Mouse (Mus musculus): ENCODE data around the gene Ccin. TPM values are rescaled to one million over a fixed set of nuclear protein-coding genes. Genes with fewer than 3 reads are reported as not detected.
A peak's percentile ranks its signal among the peaks of the same experiment; 100 is the strongest.

Gene Ccin
- polyA plus RNA-seq (2016; fragmentation: Nextera tagmentation; extraction: Ambion mirVana): not detected in 2 replicates

GRCm38 (mm10) chr4:43983181-43983580, at the start of gene Ccin:
Gene Ccin, plus strand, starts transcription at chr4:43983483.
- Histone ChIP-seq H3K9me3 (replicated peaks) (no peaks in the 10 kb centered on the region), H3K27me3 (ENCODE audit: low read depth, poor library complexity, severe bottlenecking) (0 out of 2 replicates have a peak, but pooled peaks cover 3% of the 10 kb centered on the region), H3K27ac (peak within 1 kb of the TSS; percentile 91), H3K4me1 (peaks cover 22% of the 10 kb centered on the region), H3K4me3 (peak within 1 kb of the TSS; percentile 50), H3K36me3 (no peaks in the 10 kb centered on the region)
- DNase-seq (ENCODE audit: low spot score): no peak
- WGBS: 83% methylated on average over 11 of the region's 11 CpGs

- Histone ChIP-seq H3K27me3 (ENCODE audit: low read depth, poor library complexity, severe bottlenecking) (no peaks in the 10 kb centered on the region), H3K9me3 (replicated peaks) (no peaks in the 10 kb centered on the region), H3K36me3 (peaks cover 93% of the 10 kb centered on the region), H3K27ac (no peak overlapping the region), H3K4me3 (no peak overlapping the region), H3K4me1 (no peaks in the 10 kb centered on the region)
- WGBS: 78% methylated on average over 4 of the region's 4 CpGs
- no peak for DNase-seq (ENCODE audit: low spot score)
Measured at GRCm38 (mm10) chr4:43936186-43936585, 47.1 kb upstream of the Ccin start.

DNA sequence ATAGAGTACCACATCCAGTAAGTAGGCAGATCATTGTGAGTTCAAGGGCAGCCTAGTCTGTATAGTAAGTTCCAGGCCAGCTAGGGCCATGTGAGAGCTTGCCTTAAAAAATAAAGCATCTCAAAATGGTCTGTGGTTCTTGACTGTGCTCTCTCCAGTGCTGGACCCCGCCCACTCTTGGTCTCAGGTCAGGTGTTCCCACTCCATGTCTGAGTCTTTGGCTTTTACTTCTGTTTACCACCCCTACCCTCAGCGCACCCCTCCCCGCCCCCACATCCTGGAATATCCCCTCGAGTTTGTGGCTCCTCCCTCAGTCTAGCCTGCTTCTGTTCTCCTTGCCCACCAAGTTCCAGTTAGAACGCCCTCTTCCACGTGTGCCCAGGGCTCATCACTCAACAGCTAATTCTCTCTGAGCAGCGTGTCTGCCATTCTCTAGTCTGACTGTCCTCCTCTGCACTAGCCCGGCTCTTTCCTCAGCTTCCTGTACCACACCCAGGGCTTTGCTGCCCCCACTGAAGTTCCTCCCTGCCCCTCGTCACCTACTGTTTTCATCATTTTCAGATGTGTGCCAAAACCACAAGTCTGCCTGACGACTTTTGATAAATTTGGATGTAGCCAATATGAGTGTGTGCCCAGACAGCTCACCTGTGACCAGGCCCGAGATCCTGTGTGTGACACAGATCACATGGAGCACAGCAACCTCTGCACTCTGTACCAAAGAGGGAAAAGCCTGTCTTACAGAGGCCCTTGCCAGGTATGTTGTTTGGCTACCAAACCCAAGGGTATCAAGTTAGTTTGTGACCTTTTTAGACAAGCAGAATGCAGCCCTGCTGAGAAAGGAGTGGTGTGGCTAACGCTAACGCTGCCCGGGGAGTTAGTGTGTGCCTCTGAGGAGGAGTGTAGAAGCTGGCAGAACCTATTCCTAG, 46.3 kb upstream of the Ccin start:
- 87% methylated on average over 14 of the region's 14 CpGs for WGBS
- no peak for DNase-seq (ENCODE audit: low spot score)
- Histone ChIP-seq H3K36me3 (peaks cover 93% of the 10 kb centered on the region), H3K27ac (no peak overlapping the region), H3K4me3 (no peak overlapping the region), H3K27me3 (ENCODE audit: low read depth, poor library complexity, severe bottlenecking) (no peaks in the 10 kb centered on the region), H3K4me1 (0 out of 2 replicates have a peak, but pooled peaks cover under 1% of the 10 kb centered on the region), H3K9me3 (replicated peaks) (no peaks in the 10 kb centered on the region)

DNA sequence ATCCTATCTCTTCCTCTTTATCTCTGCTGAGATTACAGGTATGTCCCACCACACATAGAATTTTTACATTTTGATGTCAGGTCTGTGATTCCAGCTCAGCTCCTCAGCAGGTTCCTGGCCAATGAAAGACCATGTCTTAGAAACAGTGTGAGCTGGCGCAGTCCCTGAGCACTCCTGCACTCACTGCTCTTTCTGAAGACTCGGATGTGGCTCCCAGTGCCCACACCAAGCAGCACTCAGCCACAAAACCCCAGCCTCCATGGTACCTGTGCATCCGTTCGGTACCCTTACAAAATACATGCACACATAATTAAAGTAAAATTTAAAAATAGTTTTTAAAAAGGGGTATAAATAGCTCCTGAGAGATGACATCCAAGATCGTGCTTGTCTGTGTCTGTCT, 42.0 kb upstream of the Ccin start:
- Histone ChIP-seq H3K4me3 (no peak overlapping the region), H3K27me3 (ENCODE audit: low read depth, poor library complexity, severe bottlenecking) (no peaks in the 10 kb centered on the region), H3K36me3 (peaks cover 87% of the 10 kb centered on the region), H3K9me3 (replicated peaks) (no peaks in the 10 kb centered on the region), H3K4me1 (peaks cover 13% of the 10 kb centered on the region), H3K27ac (no peak overlapping the region)
- no peak for DNase-seq (ENCODE audit: low spot score)
- WGBS: 92% methylated on average over 5 of the region's 5 CpGs

DNA sequence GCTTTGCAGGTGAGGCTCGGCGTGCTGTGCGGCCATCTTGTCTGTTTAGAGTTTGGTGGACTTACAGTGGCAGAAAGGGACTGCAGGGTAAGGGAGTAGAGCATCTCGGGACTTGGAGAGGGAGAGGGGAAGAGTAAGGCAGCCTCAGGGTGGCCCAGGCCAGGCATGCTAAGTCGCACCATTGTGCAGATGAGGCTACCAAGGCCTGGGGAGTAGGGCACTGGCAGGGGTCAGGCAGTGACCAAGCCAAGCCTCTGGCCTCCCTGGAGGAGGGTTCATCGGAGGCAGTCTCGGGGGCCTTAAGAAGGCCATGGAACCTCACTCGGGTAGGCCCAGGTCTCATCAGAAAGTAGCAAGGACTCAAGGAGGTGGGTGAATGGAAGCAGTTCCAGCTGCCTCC, 40.9 kb upstream of the Ccin start:
- Histone ChIP-seq H3K4me1 (peaks cover 13% of the 10 kb centered on the region), H3K27me3 (ENCODE audit: low read depth, poor library complexity, severe bottlenecking) (no peaks in the 10 kb centered on the region), H3K27ac (peak overlapping the region; percentile 56; the same call in 1 of the 2 replicates), H3K9me3 (replicated peaks) (no peaks in the 10 kb centered on the region), H3K4me3 (no peak overlapping the region), H3K36me3 (peaks cover 84% of the 10 kb centered on the region)
- WGBS: 87% methylated on average over 8 of the region's 8 CpGs
- no peak for DNase-seq (ENCODE audit: low spot score)

GRCm38 (mm10) chr4:43947571-43947970, 35.7 kb upstream of the Ccin start:
- WGBS: 96% methylated on average over 2 of the region's 2 CpGs

DNA sequence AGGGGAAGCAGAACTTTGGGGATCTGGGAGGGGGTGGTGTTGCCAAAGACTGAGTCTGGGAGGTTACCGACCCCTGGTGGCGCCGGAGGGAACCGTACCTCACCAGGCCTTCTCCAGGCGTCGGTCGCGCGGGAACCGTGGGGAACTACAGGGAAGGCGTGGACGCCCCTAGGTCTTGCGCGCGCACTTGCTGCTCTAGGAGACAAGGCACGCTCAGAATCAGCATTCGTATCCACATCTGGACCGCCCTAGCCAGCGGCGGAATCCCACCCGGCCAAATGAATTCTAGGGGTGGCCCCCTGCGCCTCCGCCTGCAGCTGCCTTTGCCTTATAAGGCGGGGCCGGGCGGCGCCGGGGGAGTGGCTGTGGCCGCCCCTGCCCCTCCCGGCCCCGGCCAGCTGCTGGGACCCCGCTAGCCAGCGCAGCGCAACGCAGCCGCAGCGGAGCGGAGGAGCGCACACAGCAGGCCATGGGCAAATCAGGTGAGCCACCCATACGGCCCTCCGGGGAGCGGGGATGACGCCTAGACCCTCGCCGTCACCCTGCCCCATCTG, 25.9 kb upstream of the Ccin start, which contains the start of gene Glipr2:
Gene Glipr2 (plus strand): TSS at position 110 of the 554 bp plus-strand sequence.
- peaks cover 38% of the 10 kb centered on the region for H3K4me1 ChIP-seq
- peak; percentile 94 for DNase-seq (ENCODE audit: low spot score)
- under 1% methylated on average over 45 of the region's 45 CpGs for WGBS
- H3K36me3 ChIP-seq: no peaks in the 10 kb centered on the region
- peaks cover 19% of the 10 kb centered on the region for H3K27me3 ChIP-seq (ENCODE audit: low read depth, poor library complexity, severe bottlenecking)
- H3K27ac ChIP-seq: peak within 1 kb of the TSS; percentile 86
- no peaks in the 10 kb centered on the region for H3K9me3 ChIP-seq (replicated peaks)
- peak within 1 kb of the TSS; percentile 64 for H3K4me3 ChIP-seq

More at GRCm38 (mm10) chr4:43947571-43947970, 35.7 kb upstream of the Ccin start:
- Histone ChIP-seq H3K4me3 (no peak overlapping the region), H3K4me1 (peaks cover 7% of the 10 kb centered on the region), H3K27ac (no peak overlapping the region), H3K9me3 (replicated peaks) (no peaks in the 10 kb centered on the region), H3K36me3 (peaks cover 39% of the 10 kb centered on the region), H3K27me3 (ENCODE audit: low read depth, poor library complexity, severe bottlenecking) (no peaks in the 10 kb centered on the region)
- DNase-seq (ENCODE audit: low spot score): no peak

GRCm38 (mm10) chr4:43957846-43958461, 25.3 kb upstream of the Ccin start:
- Histone ChIP-seq H3K9me3 (replicated peaks) (no peaks in the 10 kb centered on the region), H3K36me3 (no peaks in the 10 kb centered on the region), H3K4me3 (peak overlapping the region; percentile 64), H3K4me1 (peaks cover 35% of the 10 kb centered on the region), H3K27me3 (ENCODE audit: low read depth, poor library complexity, severe bottlenecking) (peaks cover 19% of the 10 kb centered on the region), H3K27ac (peak overlapping the region; percentile 86)
- under 1% methylated on average over 26 of the region's 26 CpGs for WGBS
- peak; percentile 83 for DNase-seq (ENCODE audit: low spot score)

DNA sequence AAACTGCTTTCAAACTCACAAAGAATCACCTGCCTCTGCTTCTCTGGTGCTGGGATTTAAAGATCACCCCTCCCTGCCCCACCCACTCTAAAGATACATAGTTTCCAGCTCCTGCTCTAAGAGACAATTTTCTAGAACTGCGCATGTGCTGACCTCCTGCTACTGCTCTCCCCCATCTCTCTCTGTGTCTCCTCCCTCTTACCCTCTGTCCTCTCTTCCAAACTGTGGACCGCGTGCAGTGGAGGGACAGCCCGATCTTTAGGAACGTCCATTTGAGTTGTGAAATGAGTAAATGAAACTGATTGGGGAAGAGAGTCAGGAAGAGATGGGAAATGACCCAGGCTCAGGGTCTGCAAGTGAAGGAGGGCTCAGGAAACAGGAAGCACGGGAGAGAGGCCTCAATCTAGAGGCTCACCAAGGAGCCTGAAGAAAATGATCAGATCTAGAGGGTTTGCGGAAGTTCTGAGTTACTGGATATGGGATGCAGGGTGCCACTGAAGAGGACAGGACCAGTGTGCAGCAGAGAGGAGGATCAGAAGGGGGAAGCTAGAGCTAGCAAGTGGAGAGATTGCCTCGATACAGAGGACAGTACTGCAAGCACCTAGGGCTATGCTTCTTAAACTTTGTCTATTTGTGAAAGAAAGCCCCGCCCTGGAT, 23.6 kb upstream of the Ccin start:
- Histone ChIP-seq H3K27ac (peak overlapping the region; percentile 2; the same call in 1 of the 2 replicates), H3K27me3 (ENCODE audit: low read depth, poor library complexity, severe bottlenecking) (peaks cover 19% of the 10 kb centered on the region), H3K9me3 (replicated peaks) (no peaks in the 10 kb centered on the region), H3K4me1 (peaks cover 41% of the 10 kb centered on the region), H3K36me3 (no peaks in the 10 kb centered on the region), H3K4me3 (no peak overlapping the region)
- DNase-seq (ENCODE audit: low spot score): no peak
- WGBS: 69% methylated on average over 9 of the region's 9 CpGs

- Histone ChIP-seq H3K27me3 (ENCODE audit: low read depth, poor library complexity, severe bottlenecking) (peaks cover 19% of the 10 kb centered on the region), H3K9me3 (replicated peaks) (no peaks in the 10 kb centered on the region), H3K4me3 (no peak overlapping the region), H3K4me1 (peaks cover 46% of the 10 kb centered on the region), H3K36me3 (no peaks in the 10 kb centered on the region), H3K27ac (no peak overlapping the region)
- WGBS: 87% methylated on average over 6 of the region's 6 CpGs
- DNase-seq (ENCODE audit: low spot score): no peak
Measured at GRCm38 (mm10) chr4:43960207-43960606, 23.1 kb upstream of the Ccin start.

DNA sequence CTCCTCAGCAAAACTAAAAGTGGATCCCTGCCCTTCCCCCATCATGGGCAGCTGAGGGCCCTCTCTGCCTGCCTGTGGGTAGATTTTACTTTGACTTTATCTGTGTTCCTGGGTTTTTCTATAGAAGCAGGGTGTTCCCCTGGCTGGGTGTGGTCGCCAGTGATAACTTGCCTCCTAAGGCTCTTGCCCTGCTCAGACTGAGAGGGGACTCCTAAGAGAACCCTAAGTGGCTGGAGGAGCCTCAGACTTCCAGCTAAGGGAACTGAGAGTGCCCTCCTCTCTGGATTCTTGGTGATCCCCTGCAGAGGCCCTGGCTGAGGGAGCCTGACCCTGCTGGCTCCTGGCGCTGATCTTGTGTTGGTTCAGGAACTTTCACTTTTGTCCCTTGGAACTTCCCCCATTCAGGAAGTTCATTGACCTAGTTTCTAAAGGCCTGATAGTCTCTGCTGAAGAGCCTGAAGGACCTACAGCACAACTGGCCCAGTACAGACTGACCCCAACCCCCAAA, 18.9 kb upstream of the Ccin start:
- no peak overlapping the region for H3K4me3 ChIP-seq
- H3K9me3 ChIP-seq (replicated peaks): no peaks in the 10 kb centered on the region
- H3K36me3 ChIP-seq: no peaks in the 10 kb centered on the region
- H3K4me1 ChIP-seq: peaks cover 44% of the 10 kb centered on the region
- H3K27me3 ChIP-seq (ENCODE audit: low read depth, poor library complexity, severe bottlenecking): peaks cover 6% of the 10 kb centered on the region
- H3K27ac ChIP-seq: no peak overlapping the region
- DNase-seq (ENCODE audit: low spot score): no peak
- WGBS: 56% methylated on average over 2 of the region's 2 CpGs

DNA sequence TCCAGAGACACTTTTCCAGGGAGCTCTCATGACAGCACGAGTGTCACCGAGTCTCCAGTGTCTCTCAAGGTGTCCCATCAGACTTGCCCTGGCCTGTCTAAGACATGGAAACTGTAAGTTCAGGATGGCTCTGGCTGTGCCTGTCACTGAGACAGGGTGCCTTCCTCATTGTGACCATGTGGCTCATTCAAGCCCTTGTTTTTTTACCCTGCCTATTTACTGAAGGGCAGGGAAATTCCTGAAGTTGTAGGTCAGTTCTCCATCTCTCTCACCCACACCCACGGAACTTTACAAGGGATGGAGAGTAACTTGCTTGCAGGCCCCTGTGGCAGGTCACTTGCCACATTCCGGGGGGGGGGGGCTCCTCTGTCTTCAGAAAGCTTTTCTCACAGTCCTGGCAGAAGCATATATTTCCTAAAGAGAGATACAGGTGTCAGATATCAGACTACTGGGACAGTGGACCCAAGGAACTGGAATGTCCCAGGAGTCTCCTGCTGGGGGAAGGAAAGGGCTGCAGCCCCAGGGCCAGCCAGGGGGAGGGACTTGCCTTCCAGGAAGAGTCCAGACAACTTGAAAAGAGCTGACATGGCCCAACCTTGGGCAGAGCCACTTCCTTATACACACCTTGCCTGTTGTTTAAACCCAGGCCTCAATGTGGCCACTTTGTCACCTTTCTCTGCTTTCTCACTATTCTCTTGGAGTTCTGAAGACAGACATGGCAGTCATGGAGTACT, 18.2 kb upstream of the Ccin start:
- Histone ChIP-seq H3K4me3 (no peak overlapping the region), H3K9me3 (replicated peaks) (no peaks in the 10 kb centered on the region), H3K4me1 (peaks cover 42% of the 10 kb centered on the region), H3K27ac (no peak overlapping the region; the same call in 1 of the 2 replicates), H3K27me3 (ENCODE audit: low read depth, poor library complexity, severe bottlenecking) (no peaks in the 10 kb centered on the region), H3K36me3 (no peaks in the 10 kb centered on the region)
- 43% methylated on average over 4 of the region's 4 CpGs for WGBS
- DNase-seq (ENCODE audit: low spot score): no peak
